Mouse (Mus musculus) CH12.LX (cell line): ENCODE results near the gene Timp3. TPM values are rescaled to one million over a fixed set of nuclear protein-coding genes. Genes with fewer than 3 reads are reported as not detected.
A peak's percentile ranks its signal among the peaks of the same experiment; 100 is the strongest.

Experiments
- DNase-seq: peaks from one replicate; pipeline ENCODE4 v3.0.0-alpha.2; 2013; ENCODE audit errors: extremely low read depth
- H3K27ac ChIP-seq: 2 replicates; pipeline ENCODE4 v1.5.1; 2012; ENCODE audit warnings: low read depth, mild to moderate bottlenecking, control low read depth, moderate library complexity; ENCODE audit not compliant: insufficient read depth
- H3K27me3 ChIP-seq: replicated peaks from 2 replicates; pipeline ENCODE3; 2012; ENCODE audit warnings: inconsistent platforms
- H3K36me3 ChIP-seq, 2 experiments: replicated peaks in 1 of 2; 2 replicates each; pipeline versions ENCODE3 to v1.6.1; 2012; ENCODE audit warnings: inconsistent platforms in 1 of 2, low read length in 1 of 2, mild to moderate bottlenecking in 1 of 2, mixed read lengths in 1 of 2, moderate library complexity in 1 of 2; ENCODE audit not compliant: control insufficient read depth in 1 of 2, insufficient read depth in 1 of 2
- H3K4me1 ChIP-seq, 2 experiments: 2 replicates each; pipeline ENCODE4 v1.6.1; 2012; ENCODE audit warnings: inconsistent platforms in 1 of 2, moderate library complexity in 1 of 2; ENCODE audit not compliant: insufficient read depth in 2 of 2, control insufficient read depth in 1 of 2
- H3K4me2 ChIP-seq: 2 replicates; pipeline ENCODE4 v1.6.1; 2012; ENCODE audit warnings: low read depth, mild to moderate bottlenecking, control low read depth; ENCODE audit not compliant: poor library complexity, insufficient read depth, severe bottlenecking
- H3K4me3 ChIP-seq, 3 experiments: fragments of 150-350 bp in 1 of 3; sonication (generic) in 1 of 3; replicated peaks in 1 of 3; 2 replicates each; pipeline versions ENCODE3 to v1.5.1; 2011 to 2012; ENCODE audit warnings: low read depth in 2 of 3, low read length in 2 of 3, mild to moderate bottlenecking in 2 of 3, moderate library complexity in 2 of 3, control low read depth in 1 of 3, improper control_type of control experiment in 1 of 3, inconsistent platforms in 1 of 3, mixed read lengths in 1 of 3; ENCODE audit not compliant: poor library complexity in 1 of 3
- H3K79me2 ChIP-seq: replicated peaks from 2 replicates; pipeline ENCODE4 v1.6.1; 2012; ENCODE audit warnings: mild to moderate bottlenecking, moderate library complexity; ENCODE audit not compliant: control insufficient read depth, poor library complexity, insufficient read depth, severe bottlenecking; ENCODE audit errors: extremely low read depth
- H3K9ac ChIP-seq: 2 replicates; pipeline ENCODE4 v1.6.1; 2012; ENCODE audit warnings: low read depth, mild to moderate bottlenecking, control low read depth, moderate library complexity; ENCODE audit not compliant: insufficient read depth
- H3K9me3 ChIP-seq: replicated peaks from 2 replicates; pipeline ENCODE3; 2012; ENCODE audit warnings: low read length, inconsistent platforms, mixed read lengths
- BHLHE40 ChIP-seq: IDR thresholded peaks from 2 replicates; pipeline ENCODE4 v1.6.1; 2011; ENCODE audit warnings: mild to moderate bottlenecking, low read depth, low read length, improper control_type of control experiment
- CHD1 ChIP-seq: IDR thresholded peaks from 2 replicates; pipeline ENCODE4 v1.6.1; 2012; ENCODE audit warnings: low read depth, low read length, improper control_type of control experiment, inconsistent platforms
- CTCF ChIP-seq, 2 experiments: IDR thresholded peaks in 1 of 2; conservative IDR thresholded peaks in 1 of 2; 2 replicates each; pipeline ENCODE4 v1.5.1; 2011 to 2012; ENCODE audit warnings: low read depth in 2 of 2, low read length in 2 of 2, improper control_type of control experiment in 1 of 2, inconsistent platforms in 1 of 2, mild to moderate bottlenecking in 1 of 2, moderate library complexity in 1 of 2
- E2F4 ChIP-seq: IDR thresholded peaks from 2 replicates; pipeline ENCODE4 v1.6.1; 2011; ENCODE audit warnings: low read depth, low read length, improper control_type of control experiment; ENCODE audit not compliant: insufficient replicate concordance
- ELF1 ChIP-seq: IDR thresholded peaks from 2 replicates; pipeline ENCODE4 v1.6.1; 2014; ENCODE audit warnings: low read depth, mild to moderate bottlenecking, inconsistent platforms, low read length, improper control_type of control experiment
- GABPA ChIP-seq: IDR thresholded peaks from 2 replicates; pipeline ENCODE4 v1.6.1; 2012; ENCODE audit warnings: low read depth, low read length, improper control_type of control experiment, inconsistent platforms; ENCODE audit not compliant: insufficient replicate concordance
- HCFC1 ChIP-seq: IDR thresholded peaks from 2 replicates; pipeline ENCODE4 v1.6.1; 2012; ENCODE audit warnings: low read depth, mild to moderate bottlenecking, inconsistent platforms, low read length, improper control_type of control experiment
- JUN ChIP-seq: IDR thresholded peaks from 2 replicates; pipeline ENCODE4 v1.6.1; 2011; ENCODE audit warnings: low read depth, mild to moderate bottlenecking, low read length, improper control_type of control experiment, moderate library complexity; ENCODE audit not compliant: insufficient read depth
- KAT2A ChIP-seq: IDR thresholded peaks from 2 replicates; pipeline ENCODE4 v1.6.1; 2012; ENCODE audit warnings: low read length, improper control_type of control experiment, inconsistent platforms; ENCODE audit not compliant: insufficient replicate concordance
- MAFK ChIP-seq: IDR thresholded peaks from 2 replicates; pipeline ENCODE4 v1.6.1; 2011; ENCODE audit warnings: low read length, improper control_type of control experiment; ENCODE audit not compliant: insufficient replicate concordance
- MAX ChIP-seq: IDR thresholded peaks from 2 replicates; pipeline ENCODE4 v1.6.1; 2011; ENCODE audit warnings: low read length, improper control_type of control experiment
- MAZ ChIP-seq: IDR thresholded peaks from 2 replicates; pipeline ENCODE4 v1.6.1; 2012; ENCODE audit warnings: low read depth, mild to moderate bottlenecking, inconsistent platforms, low read length, improper control_type of control experiment, moderate library complexity
- MEF2A ChIP-seq: IDR thresholded peaks from 2 replicates; pipeline ENCODE4 v1.6.1; 2014; ENCODE audit warnings: low read depth, mild to moderate bottlenecking, inconsistent platforms, low read length, improper control_type of control experiment, borderline replicate concordance
- MXI1 ChIP-seq: IDR thresholded peaks from 2 replicates; pipeline ENCODE4 v1.6.1; 2011; ENCODE audit warnings: mild to moderate bottlenecking, low read depth, low read length, improper control_type of control experiment
- MYC ChIP-seq: IDR thresholded peaks from 2 replicates; pipeline ENCODE4 v1.6.1; 2011; ENCODE audit warnings: low read depth, mild to moderate bottlenecking, improper control_type of control experiment, low read length
- NELFE ChIP-seq: IDR thresholded peaks from 2 replicates; pipeline ENCODE4 v1.6.1; 2011; ENCODE audit warnings: low read depth, low read length, improper control_type of control experiment
- NRF1 ChIP-seq: IDR thresholded peaks from 2 replicates; pipeline ENCODE4 v1.6.1; 2014; ENCODE audit warnings: low read depth, mild to moderate bottlenecking, inconsistent platforms, low read length, improper control_type of control experiment, moderate library complexity
- PAX5 ChIP-seq: IDR thresholded peaks from 2 replicates; pipeline ENCODE4 v1.6.1; 2012; ENCODE audit warnings: low read length, inconsistent platforms, mixed read lengths
- RAD21 ChIP-seq: IDR thresholded peaks from 2 replicates; pipeline ENCODE4 v1.6.1; 2011; ENCODE audit warnings: low read depth, mild to moderate bottlenecking, low read length, improper control_type of control experiment, moderate library complexity
- RCOR1 ChIP-seq: conservative IDR thresholded peaks from 2 replicates; pipeline ENCODE4 v1.6.1; 2012; ENCODE audit warnings: low read depth, mild to moderate bottlenecking, inconsistent platforms, low read length, improper control_type of control experiment
- SMC3 ChIP-seq: IDR thresholded peaks from 2 replicates; pipeline ENCODE4 v1.6.1; 2011; ENCODE audit warnings: low read depth, low read length, improper control_type of control experiment
- TCF12 ChIP-seq: IDR thresholded peaks from 2 replicates; pipeline ENCODE4 v1.6.1; 2014; ENCODE audit warnings: low read depth, mild to moderate bottlenecking, inconsistent platforms, low read length, improper control_type of control experiment
- USF1 ChIP-seq: IDR thresholded peaks from 2 replicates; pipeline ENCODE4 v1.6.1; 2014; ENCODE audit warnings: low read depth, mild to moderate bottlenecking, inconsistent platforms, low read length, improper control_type of control experiment
- ZC3H11A ChIP-seq: IDR thresholded peaks from 2 replicates; pipeline ENCODE4 v1.6.1; 2012; ENCODE audit warnings: low read depth, mild to moderate bottlenecking, inconsistent platforms, low read length, improper control_type of control experiment
- ZMIZ1 ChIP-seq: IDR thresholded peaks from 2 replicates; pipeline ENCODE4 v1.6.1; 2012; ENCODE audit warnings: low read depth, mild to moderate bottlenecking, inconsistent platforms, low read length, improper control_type of control experiment
- dilution Hi-C: fragments of 300-500 bp; cut with MboI; formaldehyde crosslinking; loops from 2 replicates; pipeline ENCODE4 v1.14.3; 2020; ENCODE audit warnings: low sequenced_read_pairs; ENCODE audit not compliant: extremely low pct_unique_long_range_greater_than_20kb, extremely low pct_ligation_motif_present
- in situ Hi-C: fragments of 300-500 bp; cut with MboI; formaldehyde crosslinking; loops from 3 replicates; pipeline ENCODE4 v1.14.3; 2019; ENCODE audit warnings: low sequenced_read_pairs, low pct_ligation_motif_present, low pct_unique_long_range_greater_than_20kb, mixed read lengths
- polyA plus RNA-seq: library from polyadenylated mRNA; unstranded; fragments of >175 nt; gene quantifications from 2 replicates; pipeline ENCODE4 v1.2.1, GENCODE M21; 2012; ENCODE audit warnings: low read depth; ENCODE audit not compliant: insufficient read length
- total RNA-seq, 2 experiments: library from RNA; depleted of rRNA; stranded (reverse); fragments of 300-350 nt in 1 of 2; fragments of >200 nt in 1 of 2; gene quantifications; 2 replicates each; pipeline ENCODE4 v1.2.3; 2012 to 2014

The Timp3 gene
- total and polyA plus RNA-seq, 3 experiments = 0.09 to 0.17 TPM; not detected in 1

DNA sequence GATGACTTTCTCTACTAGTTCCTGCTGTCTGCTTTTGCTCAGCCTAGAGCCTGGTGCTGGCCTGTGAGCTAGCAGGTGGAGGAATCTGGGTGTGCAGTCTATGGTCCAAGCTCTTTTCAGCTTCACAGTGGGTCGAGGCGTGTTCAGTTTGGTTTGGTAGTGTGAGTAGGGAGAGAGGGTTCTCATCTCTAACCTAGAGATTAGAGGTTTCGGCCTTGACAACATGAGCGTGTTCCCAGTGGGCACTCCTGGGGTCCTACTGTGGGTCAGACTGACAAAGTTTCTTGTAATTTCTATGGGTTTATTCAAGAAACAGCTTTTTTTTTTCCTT, 2.1 kb downstream of the Timp3 start:
- Histone ChIP-seq H3K4me3 (no peak overlapping the region), H3K4me2 (no peak overlapping the region), H3K9ac (no peak overlapping the region), H3K79me2 (no peaks in the 10 kb centered on the region), H3K27ac (no peak overlapping the region), H3K27me3 (no peaks in the 10 kb centered on the region), H3K36me3 (peaks cover 0 to 7% of the 10 kb centered on the region in 2 experiments), H3K9me3 (no peaks in the 10 kb centered on the region), H3K4me1 (peaks cover 0 to 7% of the 10 kb centered on the region in 2 experiments; a peak in 2 of 4 replicates)
- in situ Hi-C loops = no loop called here
- TF ChIP-seq PAX5 (no peak), JUN (no peak), CHD1 (no peak), NELFE (no peak), ZMIZ1 (no peak), TCF12 (no peak), NRF1 (no peak), RCOR1 (no peak), MAX (no peak), MXI1 (no peak), ELF1 (no peak), HCFC1 (no peak), MAFK (no peak), MEF2A (no peak), E2F4 (no peak), USF1 (no peak), MYC (no peak)
- no peak for DNase-seq
- dilution Hi-C loops = no loop called here

DNA sequence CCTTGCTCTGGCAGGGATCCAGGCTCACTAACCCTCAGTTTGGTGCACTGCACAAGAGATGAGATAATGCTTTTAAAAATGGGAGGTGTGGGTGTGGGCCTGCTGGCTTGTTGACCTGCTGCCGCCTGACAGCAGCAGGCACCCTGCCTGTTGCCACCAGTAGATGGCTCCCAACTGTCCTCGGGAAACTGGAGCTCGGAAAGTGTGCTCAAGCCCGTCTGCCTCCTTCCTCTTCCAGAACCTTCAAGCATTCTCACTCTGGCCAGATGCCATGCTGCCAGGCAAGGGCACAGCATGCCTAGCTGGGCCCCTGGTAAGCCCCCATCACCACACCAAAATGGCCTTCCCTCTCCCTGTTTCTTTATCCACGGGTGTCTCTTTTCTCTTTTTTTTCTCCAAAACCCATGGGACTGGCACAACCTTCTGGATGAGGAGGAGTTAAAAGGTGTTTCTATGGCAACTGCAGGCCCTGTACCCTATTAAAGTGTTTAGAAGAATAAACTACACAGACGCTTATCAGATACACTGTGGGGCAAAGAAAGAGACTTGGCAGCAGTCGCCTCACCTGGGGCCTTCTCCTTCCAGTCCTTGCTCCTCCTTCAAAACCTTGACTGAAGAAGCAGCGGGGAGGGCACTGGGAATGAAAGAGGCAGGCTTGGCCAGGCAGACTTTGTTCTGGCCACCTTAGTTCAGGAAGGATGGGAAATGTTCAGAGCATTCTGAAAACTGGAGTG, 2.8 kb downstream of the Timp3 start:
- Histone ChIP-seq H3K27ac (no peak overlapping the region), H3K9me3 (no peaks in the 10 kb centered on the region), H3K27me3 (no peaks in the 10 kb centered on the region), H3K4me2 (no peak overlapping the region), H3K9ac (no peak overlapping the region), H3K36me3 (peaks cover 0 to 11% of the 10 kb centered on the region in 2 experiments), H3K4me1 (peaks cover 0 to 7% of the 10 kb centered on the region in 2 experiments; a peak in 2 of 4 replicates), H3K79me2 (no peaks in the 10 kb centered on the region), H3K4me3 (no peak overlapping the region)
- TF ChIP-seq CTCF (conservative IDR thresholded peaks at IDR 0.05 in 1 of 2, IDR thresholded peaks at IDR 0.05 in 1 of 2; ENCODE audit: low read depth in 2 of 2, low read length in 2 of 2) (peak; percentile 10 to 80; a peak in 3 of 4 replicates), MEF2A (0 out of 2 replicates have a peak, but pooled peaks have one; percentile 9), SMC3 (peak; percentile 86), BHLHE40 (no peak), PAX5 (no peak), MAX (peak; percentile 54; the same call in 1 of the 2 replicates), KAT2A (no peak), MYC (0 out of 2 replicates have a peak, but pooled peaks have one; percentile 32), MAZ (no peak), RAD21 (peak; percentile 59), GABPA (no peak), ZC3H11A (0 out of 2 replicates have a peak, but pooled peaks have one; percentile 8)
- dilution Hi-C loops (no loop called here), in situ Hi-C loops (no loop called here)
- DNase-seq = peak; percentile 54
